Mouse (Mus musculus) thymus, postnatal 14 days (tissue): ENCODE results near the gene Dab2ip.
A peak's percentile ranks its signal among the peaks of the same experiment; 100 is the strongest.

ENCODE experiments used
- DNase-seq: peaks from one replicate; pipeline ENCODE4 v3.0.0; 2021

Dab2ip gene

GRCm38 (mm10) chr2:35557911-35558825 is at the start of gene Dab2ip:
Gene Dab2ip (plus strand): TSS chr2:35558266.
- DNase-seq: no peak

- no peak for DNase-seq
These were observed 49.3 kb upstream of the Dab2ip start for GRCm38 (mm10) chr2:35508597-35509342.

- DNase-seq: peak; percentile 23
These were observed 48.8 kb upstream of the Dab2ip start for GRCm38 (mm10) chr2:35509343-35509667.

- DNase-seq: no peak
These were observed 48.2 kb upstream of the Dab2ip start for GRCm38 (mm10) chr2:35509888-35510287.

- DNase-seq: no peak
These were observed 47.1 kb upstream of the Dab2ip start for GRCm38 (mm10) chr2:35510920-35511319.

- DNase-seq: no peak
These were observed 45.8 kb upstream of the Dab2ip start for GRCm38 (mm10) chr2:35512226-35512625.

- DNase-seq: no peak
These were observed 43.8 kb upstream of the Dab2ip start for GRCm38 (mm10) chr2:35514051-35514892.

GRCm38 (mm10) chr2:35526612-35527242 is 31.3 kb upstream of the Dab2ip start:
- DNase-seq: no peak

GRCm38 (mm10) chr2:35529086-35529485 is 29.0 kb upstream of the Dab2ip start:
- no peak for DNase-seq

GRCm38 (mm10) chr2:35529856-35530255 is 28.2 kb upstream of the Dab2ip start:
- no peak for DNase-seq

- DNase-seq: no peak
These were observed 27.3 kb upstream of the Dab2ip start for GRCm38 (mm10) chr2:35530732-35531131.

GRCm38 (mm10) chr2:35533646-35534045 is 24.4 kb upstream of the Dab2ip start:
- DNase-seq: no peak

- peak; percentile 83 for DNase-seq
These were observed 18.6 kb upstream of the Dab2ip start for GRCm38 (mm10) chr2:35539276-35539972.

- DNase-seq: no peak
These were observed 17.3 kb upstream of the Dab2ip start for GRCm38 (mm10) chr2:35540798-35541197.

GRCm38 (mm10) chr2:35544717-35545116 is 13.3 kb upstream of the Dab2ip start:
- peak; percentile 54 for DNase-seq

GRCm38 (mm10) chr2:35545125-35545590 is 12.9 kb upstream of the Dab2ip start:
- DNase-seq: no peak

GRCm38 (mm10) chr2:35546462-35546861 is 11.6 kb upstream of the Dab2ip start:
- no peak for DNase-seq

GRCm38 (mm10) chr2:35549191-35549590 is 8.9 kb upstream of the Dab2ip start:
- DNase-seq: no peak

GRCm38 (mm10) chr2:35550097-35550496 is 8.0 kb upstream of the Dab2ip start:
- DNase-seq: no peak

GRCm38 (mm10) chr2:35556918-35557486 is 1.1 kb upstream of the Dab2ip start:
- no peak for DNase-seq

GRCm38 (mm10) chr2:35558826-35559550 is 922 bp downstream of the Dab2ip start:
- no peak for DNase-seq
